Mouse (Mus musculus) stomach, postnatal 0 days (tissue): Measurements from ENCODE around the gene Zdhhc23. TPM values are rescaled to one million over a fixed set of nuclear protein-coding genes. Genes with fewer than 3 reads are reported as not detected.

Experiments used
- ATAC-seq: fragments of 200-750 bp; cut with Nextera tagmentation; 2 replicates; pipeline ENCODE4 v1.8.0; 2017; ENCODE audit not compliant: low FRiP score, low TSS enrichment
- DNase-seq: peaks from one replicate; pipeline ENCODE4 v3.0.0-alpha.2; 2016; ENCODE audit warnings: low spot score
- H3K27ac ChIP-seq: fragments of 300-500 bp; sonication (generic); replicated peaks from 2 replicates; pipeline ENCODE4 v1.5.1; 2014; ENCODE audit warnings: mild to moderate bottlenecking, control low read depth
- H3K27me3 ChIP-seq: fragments of 300-500 bp; sonication (generic); 2 replicates; pipeline ENCODE4 v1.6.1; 2014; ENCODE audit warnings: low read length; ENCODE audit not compliant: control insufficient read depth, insufficient read depth
- H3K36me3 ChIP-seq: fragments of 300-500 bp; sonication (generic); 2 replicates; pipeline ENCODE4 v1.6.1; 2014; ENCODE audit warnings: low read length, mixed read lengths; ENCODE audit not compliant: control insufficient read depth, insufficient read depth
- H3K4me1 ChIP-seq: fragments of 300-500 bp; sonication (generic); replicated peaks from 2 replicates; pipeline ENCODE4 v1.6.1; 2014; ENCODE audit warnings: antibody characterized with exemption; ENCODE audit not compliant: control insufficient read depth, insufficient read depth
- H3K4me2 ChIP-seq: fragments of 300-500 bp; sonication (generic); replicated peaks from 2 replicates; pipeline ENCODE4 v1.6.1; 2014; ENCODE audit warnings: low read depth, mild to moderate bottlenecking, control low read depth, moderate library complexity
- H3K4me3 ChIP-seq: fragments of 300-500 bp; sonication (generic); 2 replicates; pipeline ENCODE4 v1.5.1; 2014; ENCODE audit warnings: low read depth, low read length, control low read depth
- H3K9ac ChIP-seq: fragments of 300-500 bp; sonication (generic); 2 replicates; pipeline ENCODE4 v1.6.1; 2014; ENCODE audit warnings: mild to moderate bottlenecking, low read length, control low read depth, mixed read lengths
- H3K9me3 ChIP-seq: fragments of 300-500 bp; sonication (generic); 2 replicates; pipeline ENCODE4 v1.6.1; 2016; ENCODE audit warnings: low read length; ENCODE audit not compliant: control insufficient read depth
- CTCF ChIP-seq: IDR thresholded peaks from 2 replicates; pipeline ENCODE4 v1.5.1; 2016; ENCODE audit warnings: antibody characterized with exemption, low read depth, mild to moderate bottlenecking, moderate library complexity
- EP300 ChIP-seq: optimal IDR thresholded peaks from 2 replicates; pipeline ENCODE3; 2016; ENCODE audit warnings: antibody characterized with exemption
- WGBS: fragments of 180-500 bp; shearing (Covaris S2); extraction: QIAGEN DNeasy Blood & Tissue Kit; methylation state at CpG from one replicate; pipeline ENCODE4 v1.1.7; 2014; 5-methylcytosine and 5-hydroxymethylcytosine counted together
- polyA plus RNA-seq: library from polyadenylated mRNA; unstranded; fragments of >200 nt; fragmentation: Nextera tagmentation; extraction: Ambion mirVana; gene quantifications from 2 replicates; pipeline ENCODE4 v1.2.1, GENCODE M21; 2015

Gene Zdhhc23
- polyA plus RNA-seq, 1 experiment from 2014 or later = 2.5 TPM

GRCm38 (mm10) chr16:43932319-43932718 lies 47.3 kb downstream of the Zdhhc23 start:
- no peak overlapping the region for H3K4me2 ChIP-seq
- no peak overlapping the region for H3K4me3 ChIP-seq
- WGBS = 74% methylated on average over 7 of the region's 7 CpGs
- no peak overlapping the region for H3K9ac ChIP-seq
- DNase-seq = no peak
- no peaks in the 10 kb centered on the region for H3K9me3 ChIP-seq
- TF ChIP-seq EP300 (no peak), CTCF (no peak)
- H3K4me1 ChIP-seq = no peaks in the 10 kb centered on the region
- no peaks in the 10 kb centered on the region for H3K27me3 ChIP-seq
- no peak overlapping the region for H3K27ac ChIP-seq
- no peaks in the 10 kb centered on the region for H3K36me3 ChIP-seq
- no peak for ATAC-seq

DNA sequence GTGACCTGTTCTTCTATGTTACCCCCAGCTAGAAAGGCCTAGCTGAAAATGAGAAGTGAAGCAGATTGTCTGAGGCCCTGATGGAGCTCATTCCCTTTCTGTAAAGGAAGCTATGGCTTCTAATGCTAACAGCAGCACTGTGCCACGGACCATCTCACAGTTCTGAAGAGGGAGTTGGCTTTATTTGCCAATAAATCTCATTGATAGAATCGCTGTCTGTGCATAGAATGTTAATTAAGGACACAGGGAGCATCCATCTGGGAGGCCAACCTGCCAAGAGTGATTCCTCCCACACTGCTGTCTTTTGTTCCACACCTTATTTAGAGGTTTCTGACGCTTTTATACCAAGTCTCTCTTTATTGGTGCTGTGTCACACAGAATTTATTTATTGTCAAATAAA lies 48.1 kb downstream of the Zdhhc23 start:
- no peaks in the 10 kb centered on the region for H3K27me3 ChIP-seq
- H3K4me3 ChIP-seq = no peak overlapping the region
- no peaks in the 10 kb centered on the region for H3K36me3 ChIP-seq
- H3K27ac ChIP-seq = no peak overlapping the region
- ATAC-seq (no peak), DNase-seq (no peak)
- TF ChIP-seq EP300 (no peak), CTCF (no peak)
- WGBS = 74% methylated on average over 3 of the region's 3 CpGs
- no peak overlapping the region for H3K9ac ChIP-seq
- no peaks in the 10 kb centered on the region for H3K9me3 ChIP-seq
- H3K4me2 ChIP-seq = no peak overlapping the region
- H3K4me1 ChIP-seq = no peaks in the 10 kb centered on the region

- no peaks in the 10 kb centered on the region for H3K27me3 ChIP-seq
- DNase-seq = no peak
- H3K9ac ChIP-seq = no peak overlapping the region
- no peak overlapping the region for H3K27ac ChIP-seq
- no peak overlapping the region for H3K4me2 ChIP-seq
- H3K4me3 ChIP-seq = no peak overlapping the region
- TF ChIP-seq EP300 (no peak), CTCF (no peak)
- ATAC-seq = no peak
- no peaks in the 10 kb centered on the region for H3K4me1 ChIP-seq
- no peaks in the 10 kb centered on the region for H3K36me3 ChIP-seq
- no peaks in the 10 kb centered on the region for H3K9me3 ChIP-seq
These were observed 49.0 kb downstream of the Zdhhc23 start for GRCm38 (mm10) chr16:43930577-43930976.

- Histone ChIP-seq H3K9me3 (no peaks in the 10 kb centered on the region), H3K4me1 (no peaks in the 10 kb centered on the region), H3K27ac (no peak within 1 kb of the TSS), H3K36me3 (no peaks in the 10 kb centered on the region), H3K4me3 (no peak within 1 kb of the TSS), H3K9ac (no peak within 1 kb of the TSS), H3K27me3 (no peaks in the 10 kb centered on the region), H3K4me2 (no peak within 1 kb of the TSS)
- no peak for ATAC-seq
- no peak for DNase-seq
- WGBS = 84% methylated on average over 6 of the region's 6 CpGs
- TF ChIP-seq EP300 (no peak), CTCF (no peak)
These were observed 53.2 kb downstream of the Zdhhc23 start, which contains the start of gene Qtrt2 for GRCm38 (mm10) chr16:43926341-43926859. Qtrt2 (minus strand) TSS chr16:43926809.

DNA sequence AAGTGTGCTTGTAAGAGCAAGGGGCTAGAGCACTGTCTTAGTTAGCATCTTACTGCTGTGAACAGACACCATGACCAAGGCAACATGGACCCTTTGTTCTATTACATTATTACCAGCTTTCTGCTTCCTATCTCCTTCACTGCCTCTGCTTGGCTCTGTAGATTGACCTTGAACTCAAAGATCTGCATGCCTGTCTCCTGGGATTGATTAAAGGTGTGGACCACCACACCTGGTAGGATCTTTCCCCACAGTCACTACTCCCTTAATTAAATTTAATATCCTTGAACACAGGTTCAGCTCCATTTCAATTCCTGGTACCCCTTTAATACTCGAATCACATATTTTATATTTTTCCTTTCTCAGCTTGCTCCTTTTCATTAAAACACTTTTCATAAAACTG lies 53.7 kb downstream of the Zdhhc23 start:
- Histone ChIP-seq H3K27ac (no peak overlapping the region), H3K36me3 (no peaks in the 10 kb centered on the region), H3K9me3 (no peaks in the 10 kb centered on the region), H3K4me1 (no peaks in the 10 kb centered on the region), H3K4me2 (no peak overlapping the region), H3K4me3 (no peak overlapping the region), H3K27me3 (no peaks in the 10 kb centered on the region), H3K9ac (no peak overlapping the region)
- 88% methylated on average over 1 of the region's 1 CpGs for WGBS
- DNase-seq = no peak
- no peak for ATAC-seq
- TF ChIP-seq CTCF (no peak), EP300 (no peak)

- no peak for ATAC-seq
- no peak overlapping the region for H3K4me3 ChIP-seq
- H3K9ac ChIP-seq = no peak overlapping the region
- no peak for DNase-seq
- H3K36me3 ChIP-seq = no peaks in the 10 kb centered on the region
- H3K27me3 ChIP-seq = no peaks in the 10 kb centered on the region
- no peak for TF ChIP-seq EP300
- no peak for TF ChIP-seq CTCF
- no peak overlapping the region for H3K4me2 ChIP-seq
- H3K9me3 ChIP-seq = no peaks in the 10 kb centered on the region
- H3K4me1 ChIP-seq = no peaks in the 10 kb centered on the region
- WGBS = 46% methylated on average over 6 of the region's 6 CpGs
- no peak overlapping the region for H3K27ac ChIP-seq
These were observed 54.5 kb downstream of the Zdhhc23 start for GRCm38 (mm10) chr16:43925001-43925558.
